Mouse (Mus musculus): Measurements from ENCODE around the gene Prr29.
"Not testable (repeated sequence)": the region's sequence is repeated elsewhere in the genome, so short reads cannot be mapped to it uniquely, and the experiment has no call there.

The Prr29 gene

DNA sequence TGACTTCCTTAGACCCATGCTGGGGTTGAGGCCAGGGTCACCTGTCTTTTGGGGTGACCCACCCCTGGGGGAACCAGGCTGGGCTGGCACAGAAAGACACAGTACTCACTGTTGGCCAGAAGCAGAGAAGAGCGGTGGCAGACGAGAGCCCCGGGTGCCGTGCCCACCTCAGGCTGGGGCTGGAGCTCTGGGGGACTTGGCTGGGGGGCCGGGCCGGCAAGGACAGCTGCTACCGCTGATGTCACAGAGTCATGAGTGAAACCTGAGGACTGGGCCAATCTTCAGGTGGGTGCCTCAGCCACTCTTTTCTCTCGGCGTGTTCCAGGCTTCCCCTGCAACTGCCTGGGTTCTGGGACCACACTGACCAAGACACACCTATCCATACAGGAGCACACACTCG lies at the start of gene Prr29:
Gene Prr29, plus strand, starts transcription at position 107 of the 400 bp plus-strand sequence.
- DNase-seq (ENCODE audit: low spot score in 2 of 2), result no peak

- no peak for DNase-seq (ENCODE audit: low spot score in 2 of 2)
These were observed 48.9 kb upstream of the Prr29 start for GRCm38 (mm10) chr11:106316416-106316815.

- DNase-seq (ENCODE audit: low spot score in 2 of 2), result no peak
These were observed 47.5 kb upstream of the Prr29 start for GRCm38 (mm10) chr11:106317801-106318200.

GRCm38 (mm10) chr11:106318406-106319366 lies 46.6 kb upstream of the Prr29 start:
- no peak for DNase-seq (ENCODE audit: low spot score in 2 of 2)

DNA sequence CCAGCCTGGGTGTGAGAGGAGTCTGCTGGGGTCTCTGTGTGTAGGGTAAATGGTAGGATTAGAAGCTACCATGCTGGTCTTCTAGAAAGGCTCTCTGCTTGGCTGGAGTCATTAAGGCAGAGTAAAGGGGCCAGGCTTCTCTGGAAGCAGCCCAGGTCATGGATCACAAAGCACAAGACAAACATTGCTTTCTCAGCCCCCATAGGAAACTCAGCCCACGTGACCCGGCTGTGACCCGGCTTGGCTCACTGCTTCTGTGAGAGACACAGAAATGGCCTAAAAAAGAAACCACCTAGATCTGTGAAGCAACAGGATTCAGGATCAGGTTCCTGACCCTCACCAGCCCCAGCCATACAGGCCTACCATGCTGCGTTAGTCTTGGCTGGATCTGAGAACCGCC lies 40.4 kb upstream of the Prr29 start:
- DNase-seq (ENCODE audit: low spot score in 2 of 2), result peak in 1 of 2 experiments; percentile 52

DNA sequence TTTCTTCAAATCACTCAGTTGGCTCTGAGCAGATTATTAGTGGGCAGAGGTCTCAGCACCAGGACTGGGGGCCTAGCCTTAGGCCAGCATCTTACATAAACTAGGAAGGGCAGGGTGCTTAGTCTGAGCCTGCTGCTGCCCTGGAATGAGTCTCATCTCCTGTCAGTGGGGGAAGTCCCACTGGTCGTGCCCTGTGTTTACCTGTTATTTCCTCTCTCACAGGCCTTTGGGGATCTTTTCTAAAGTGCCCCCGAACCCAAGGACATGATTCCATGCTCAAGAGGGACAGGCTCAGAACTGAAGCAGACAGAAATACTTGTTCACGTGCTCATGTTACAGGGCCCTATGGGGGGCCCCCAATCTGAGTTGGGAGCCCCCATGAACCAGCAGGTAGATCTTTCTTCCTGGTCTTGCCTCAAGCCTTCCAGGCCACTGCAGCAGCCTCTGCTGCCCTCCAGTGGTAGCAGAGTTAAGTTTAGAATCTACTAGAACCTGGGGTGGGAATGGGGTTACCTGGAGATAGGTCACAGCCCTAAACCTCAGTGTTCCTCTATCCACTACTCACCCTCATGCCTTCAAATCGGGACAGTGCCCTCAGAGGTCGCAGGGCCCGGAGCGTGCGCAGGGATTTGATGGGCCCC lies 39.6 kb upstream of the Prr29 start:
- peak; percentile 48 to 74 for DNase-seq (ENCODE audit: low spot score in 2 of 2)

DNA sequence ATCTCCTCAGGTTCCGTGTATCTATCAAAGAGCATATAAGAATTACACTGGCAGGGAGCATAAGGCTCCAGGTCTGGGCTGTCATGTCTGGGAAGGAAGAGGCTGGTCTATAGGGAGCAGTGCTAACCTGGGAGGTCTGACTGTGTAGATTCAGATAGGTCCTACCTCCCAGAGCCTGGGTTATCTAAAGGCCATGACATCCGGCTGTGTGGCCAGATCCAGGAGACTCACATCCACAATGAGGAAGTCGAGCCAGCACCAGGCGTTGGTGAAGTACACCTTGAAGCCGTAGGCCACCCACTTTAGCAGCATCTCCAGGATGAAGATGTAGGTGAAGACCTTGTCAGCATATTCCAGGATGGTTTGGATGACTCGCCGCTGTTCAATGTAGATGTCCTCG lies 38.8 kb upstream of the Prr29 start:
- no peak for DNase-seq (ENCODE audit: low spot score in 2 of 2)

DNA sequence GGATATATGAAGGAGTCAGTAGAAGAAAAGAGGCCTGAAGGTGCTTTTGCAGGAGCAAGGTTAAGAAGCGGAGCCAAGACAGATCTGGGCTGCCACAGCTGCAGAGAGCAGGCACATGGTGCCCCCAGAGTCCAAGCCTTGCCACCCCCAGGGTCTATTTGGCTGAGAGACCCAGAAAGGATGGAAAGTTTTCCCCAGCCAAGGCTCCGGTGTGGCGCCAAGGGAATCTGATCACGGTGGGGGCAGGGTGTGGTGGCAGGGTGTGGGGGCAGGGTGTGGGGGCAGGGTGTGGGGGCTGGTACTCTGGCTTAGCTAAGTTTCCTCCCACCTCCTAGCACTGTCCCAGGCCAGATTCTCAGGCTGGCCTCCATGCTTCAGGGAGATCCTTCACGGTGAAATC lies 36.8 kb upstream of the Prr29 start:
- no peak for DNase-seq (ENCODE audit: low spot score in 2 of 2)

- DNase-seq (ENCODE audit: low spot score in 2 of 2), result no peak
These were observed 36.1 kb upstream of the Prr29 start for GRCm38 (mm10) chr11:106329128-106329527.

GRCm38 (mm10) chr11:106329682-106330081 lies 35.6 kb upstream of the Prr29 start:
- peak in 1 of 2 experiments; percentile 54 for DNase-seq (ENCODE audit: low spot score in 2 of 2)

- no peak for DNase-seq (ENCODE audit: low spot score in 2 of 2)
These were observed 32.8 kb upstream of the Prr29 start for GRCm38 (mm10) chr11:106332458-106332857.

GRCm38 (mm10) chr11:106334066-106334465 lies 31.2 kb upstream of the Prr29 start:
- no peak for DNase-seq (ENCODE audit: low spot score in 2 of 2)

- no peak for DNase-seq (ENCODE audit: low spot score in 2 of 2)
These were observed 27.2 kb upstream of the Prr29 start for GRCm38 (mm10) chr11:106338029-106338428.

DNA sequence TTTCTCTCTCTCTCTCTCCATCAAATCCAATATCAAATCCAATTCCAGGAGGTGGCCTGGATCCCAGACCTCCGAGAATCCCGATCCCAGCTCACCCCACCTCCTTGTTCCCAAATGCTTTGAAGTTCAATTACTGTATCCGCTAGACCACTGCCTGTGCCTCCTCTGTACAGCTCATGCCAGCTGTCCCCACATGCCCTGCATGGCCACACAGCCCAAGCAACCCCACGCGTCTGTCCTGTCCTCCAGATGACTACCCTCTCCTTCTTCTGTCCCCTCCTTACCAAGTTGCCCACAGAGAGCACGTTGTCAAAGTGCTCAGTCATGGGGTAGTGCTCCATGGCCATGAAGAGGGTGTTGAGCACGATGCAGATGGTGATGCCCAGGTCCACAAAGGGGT lies 26.4 kb upstream of the Prr29 start:
- DNase-seq (ENCODE audit: low spot score in 2 of 2), result no peak

- not testable (repeated sequence) for DNase-seq (ENCODE audit: low spot score in 2 of 2)
These were observed 25.9 kb upstream of the Prr29 start for GRCm38 (mm10) chr11:106339323-106339722.

DNA sequence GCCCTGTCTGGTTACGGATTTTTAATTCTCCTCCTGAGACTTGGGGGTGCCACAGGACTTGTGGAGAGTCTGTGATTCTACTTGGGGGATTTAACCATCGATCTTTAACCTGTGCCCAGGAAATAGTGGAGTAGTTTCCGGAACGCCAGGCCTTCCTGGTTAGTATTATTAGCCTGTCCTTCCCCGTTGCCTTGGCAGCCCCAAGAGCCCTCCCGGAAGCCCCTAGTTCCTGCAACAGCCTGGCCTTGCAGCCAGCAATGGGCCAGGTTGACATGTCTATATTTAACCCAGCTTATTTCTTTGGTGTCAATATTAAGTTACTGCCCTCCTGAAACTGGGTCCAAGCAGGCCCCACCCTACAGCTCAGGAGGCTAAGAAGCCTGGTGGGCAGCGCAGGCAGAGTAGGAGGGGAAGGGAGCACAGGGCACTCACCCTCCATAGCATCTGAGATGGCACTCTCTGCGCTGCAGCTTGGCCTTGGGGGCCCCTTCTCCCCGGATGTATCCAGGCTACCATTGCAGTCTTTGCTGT lies 24.2 kb upstream of the Prr29 start:
- no peak for DNase-seq (ENCODE audit: low spot score in 2 of 2)

DNA sequence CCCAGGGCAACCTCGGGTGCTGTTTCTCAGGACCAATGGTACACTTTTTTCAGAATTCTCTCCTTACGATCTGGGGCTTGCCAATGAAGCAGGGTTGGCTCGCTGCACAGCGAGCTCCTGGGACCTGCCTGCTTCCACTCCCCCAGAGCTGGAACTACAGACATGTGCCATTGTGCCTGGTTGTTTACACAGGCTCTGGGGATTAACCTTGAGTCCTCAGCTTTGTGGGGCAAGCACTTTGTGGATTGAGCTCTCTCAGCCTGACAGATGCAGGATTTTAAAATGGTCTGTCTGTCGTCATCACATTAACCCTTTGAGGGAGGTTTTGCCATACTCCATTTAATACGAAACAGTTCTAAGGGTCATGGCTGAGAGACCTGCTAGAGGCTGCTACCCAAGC lies 20.4 kb upstream of the Prr29 start:
- DNase-seq (ENCODE audit: low spot score in 2 of 2), result no peak

GRCm38 (mm10) chr11:106349772-106350171 lies 15.5 kb upstream of the Prr29 start:
- no peak for DNase-seq (ENCODE audit: low spot score in 2 of 2)

- no peak for DNase-seq (ENCODE audit: low spot score in 2 of 2)
These were observed 14.4 kb upstream of the Prr29 start for GRCm38 (mm10) chr11:106350853-106351252.

DNA sequence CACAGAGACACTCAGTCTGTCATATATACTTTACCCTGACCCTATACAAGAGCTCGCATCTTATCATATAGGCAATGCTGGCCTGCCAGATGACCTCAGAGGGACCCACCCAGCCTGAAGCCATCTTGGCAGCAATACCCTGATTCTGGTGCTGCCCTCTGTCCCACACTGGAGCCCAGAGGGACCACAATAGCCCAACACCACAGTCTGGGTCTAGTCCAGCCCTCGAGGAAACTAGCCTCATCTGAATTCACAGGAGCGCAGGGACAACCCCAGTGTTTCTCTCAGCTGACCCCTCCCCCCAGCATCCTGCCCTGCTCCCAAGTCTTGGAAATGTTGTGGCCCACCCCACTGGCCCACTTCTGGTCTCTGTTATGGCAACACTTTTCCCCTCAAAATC lies 14.0 kb upstream of the Prr29 start:
- no peak for DNase-seq (ENCODE audit: low spot score in 2 of 2)

DNA sequence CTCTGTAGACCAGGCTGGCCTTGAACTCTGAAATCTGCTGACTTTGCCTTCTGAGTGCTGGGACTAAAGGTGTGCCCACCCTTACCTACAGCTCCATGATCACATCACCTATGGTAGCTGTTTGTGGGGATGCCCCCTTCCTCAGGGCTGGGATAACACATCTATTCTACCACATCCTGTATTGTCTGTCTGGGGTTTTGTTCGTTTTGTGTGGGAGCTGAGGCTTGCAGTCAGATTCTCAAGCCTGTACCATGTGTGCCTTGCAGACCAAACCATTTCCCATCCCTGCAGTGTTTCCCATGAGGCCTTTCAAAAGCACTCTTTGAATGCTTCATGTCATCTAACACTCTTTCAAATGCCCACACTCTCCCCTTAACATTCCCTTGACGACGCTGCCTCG lies 13.3 kb upstream of the Prr29 start:
- DNase-seq (ENCODE audit: low spot score in 2 of 2), result no peak

- DNase-seq (ENCODE audit: low spot score in 2 of 2), result no peak
These were observed 12.1 kb upstream of the Prr29 start, which contains the start of gene Scn4a for GRCm38 (mm10) chr11:106353188-106353587. Scn4a (minus strand) TSS chr11:106353288.

DNA sequence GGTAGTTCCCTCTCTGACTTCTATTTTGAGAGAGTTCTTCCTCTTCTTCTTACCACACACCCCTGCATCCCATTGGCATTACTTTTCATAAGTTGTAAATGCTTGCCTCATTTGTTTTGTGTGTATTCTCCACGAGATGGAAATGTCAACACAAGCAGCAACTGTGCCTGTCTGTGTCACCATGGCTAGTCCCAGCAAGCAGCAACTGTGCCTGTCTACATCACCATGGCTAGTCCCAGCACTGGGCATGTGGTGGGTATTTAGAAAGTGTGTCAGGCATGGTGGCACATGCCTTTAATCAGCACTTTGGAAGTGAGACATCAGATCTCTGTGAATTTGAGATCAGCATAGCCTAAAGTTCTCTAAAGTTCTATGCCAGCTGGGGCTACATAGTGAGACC lies 11.1 kb upstream of the Prr29 start:
- DNase-seq (ENCODE audit: low spot score in 2 of 2), result no peak

All from spleen, postnatal 14 days (tissue).